Mouse (Mus musculus) 3134 (cell line): ENCODE results near the gene Hnrnpdl.
A peak's percentile ranks its signal among the peaks of the same experiment; 100 is the strongest.

Experiments
- DNase-seq: peaks from one replicate; pipeline ENCODE4 v3.0.0-alpha.2; 2011; ENCODE audit warnings: low spot score; ENCODE audit not compliant: insufficient read length; ENCODE audit errors: extremely low read depth

Gene Hnrnpdl

GRCm38 (mm10) chr5:100039602-100040142 lies at the start of gene Hnrnpdl, which contains the start of gene Enoph1:
Hnrnpdl (minus strand) TSS chr5:100039664.
Enoph1 (plus strand) TSS chr5:100039985.
- peak; percentile 94 for DNase-seq

- DNase-seq: no peak
Observed at GRCm38 (mm10) chr5:100085097-100085496, 45.6 kb upstream of the Hnrnpdl start.

GRCm38 (mm10) chr5:100083953-100084562 lies 44.6 kb upstream of the Hnrnpdl start:
- DNase-seq: no peak

- no peak for DNase-seq
Observed at GRCm38 (mm10) chr5:100082006-100082405, 42.5 kb upstream of the Hnrnpdl start.

GRCm38 (mm10) chr5:100079931-100080275 lies 40.4 kb upstream of the Hnrnpdl start:
- no peak for DNase-seq

- DNase-seq: peak; percentile 13
Observed at GRCm38 (mm10) chr5:100079040-100079930, 39.8 kb upstream of the Hnrnpdl start.

- no peak for DNase-seq
Observed at GRCm38 (mm10) chr5:100074571-100074970, 35.1 kb upstream of the Hnrnpdl start.

GRCm38 (mm10) chr5:100072557-100072956 lies 33.1 kb upstream of the Hnrnpdl start:
- no peak for DNase-seq

- no peak for DNase-seq
Observed at GRCm38 (mm10) chr5:100071541-100071940, 32.1 kb upstream of the Hnrnpdl start.

- peak; percentile 73 for DNase-seq
Observed at GRCm38 (mm10) chr5:100070255-100070654, 30.8 kb upstream of the Hnrnpdl start.

- no peak for DNase-seq
Observed at GRCm38 (mm10) chr5:100069526-100069925, 30.1 kb upstream of the Hnrnpdl start.

- no peak for DNase-seq
Observed at GRCm38 (mm10) chr5:100067579-100067978, 28.1 kb upstream of the Hnrnpdl start.

GRCm38 (mm10) chr5:100060876-100061275 lies 21.4 kb upstream of the Hnrnpdl start:
- DNase-seq: no peak

- DNase-seq: no peak
Observed at GRCm38 (mm10) chr5:100059326-100059725, 19.9 kb upstream of the Hnrnpdl start.

GRCm38 (mm10) chr5:100058729-100059128 lies 19.3 kb upstream of the Hnrnpdl start:
- DNase-seq: no peak

- no peak for DNase-seq
Observed at GRCm38 (mm10) chr5:100057461-100058209, 18.2 kb upstream of the Hnrnpdl start.

- no peak for DNase-seq
Observed at GRCm38 (mm10) chr5:100055866-100056369, 16.5 kb upstream of the Hnrnpdl start.

- DNase-seq: no peak
Observed at GRCm38 (mm10) chr5:100054807-100055547, 15.5 kb upstream of the Hnrnpdl start.

- DNase-seq: no peak
Observed at GRCm38 (mm10) chr5:100052728-100053127, 13.3 kb upstream of the Hnrnpdl start.

- no peak for DNase-seq
Observed at GRCm38 (mm10) chr5:100049904-100050303, 10.4 kb upstream of the Hnrnpdl start.
